Mouse (Mus musculus): ENCODE results near the gene Zranb1.

Gene Zranb1

DNA sequence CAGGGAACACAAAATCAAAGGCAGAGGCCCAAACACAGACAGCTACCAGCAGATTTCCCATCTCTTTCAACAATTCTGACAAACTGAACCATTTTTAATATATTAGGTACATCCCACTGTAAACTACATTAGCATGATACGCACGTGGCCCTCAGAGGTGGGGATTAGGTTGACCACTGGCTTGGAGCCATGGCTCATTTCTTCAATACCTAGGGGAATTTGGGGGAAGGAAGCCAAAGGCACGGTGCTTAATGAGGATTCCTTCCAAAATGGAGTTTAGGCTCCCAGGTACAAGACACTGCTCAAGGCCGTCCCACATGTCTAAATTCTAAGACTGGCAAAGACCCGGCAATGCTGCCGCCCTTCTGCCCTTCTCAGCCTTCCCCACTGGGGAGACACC is 71.3 kb downstream of the Zranb1 start:
- no peak for DNase-seq (ENCODE audit: low read depth)

- DNase-seq (ENCODE audit: low read depth), result peak; percentile 88
Observed at GRCm38 (mm10) chr7:133003421-133003820, 72.5 kb downstream of the Zranb1 start.

- no peak for DNase-seq (ENCODE audit: low read depth)
Observed at GRCm38 (mm10) chr7:133005772-133006171, 74.8 kb downstream of the Zranb1 start.

DNA sequence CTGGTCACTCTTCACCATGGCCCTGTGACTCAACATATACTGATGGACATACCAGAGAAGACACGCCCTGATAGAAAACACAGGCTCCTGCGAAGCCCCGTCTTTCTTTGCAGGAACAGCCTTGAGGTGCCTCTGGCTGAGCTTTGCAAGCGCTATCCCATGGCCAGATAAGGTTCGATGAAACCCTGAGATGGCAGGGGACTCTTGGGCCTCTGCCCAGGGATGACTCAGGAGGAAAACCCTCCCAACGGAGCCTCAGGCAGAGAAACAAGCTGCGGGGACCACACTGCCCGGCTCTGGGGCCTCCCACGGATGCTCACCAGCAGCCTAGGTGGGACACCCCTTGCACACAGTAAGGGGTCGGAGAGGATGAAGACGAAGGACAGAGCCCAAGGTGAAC is 76.4 kb downstream of the Zranb1 start:
- peak; percentile 73 for DNase-seq (ENCODE audit: low read depth)

- no peak for DNase-seq (ENCODE audit: low read depth)
Observed at GRCm38 (mm10) chr7:133008663-133009062, 77.7 kb downstream of the Zranb1 start.

GRCm38 (mm10) chr7:133009676-133010075 is 78.7 kb downstream of the Zranb1 start:
- no peak for DNase-seq (ENCODE audit: low read depth)

GRCm38 (mm10) chr7:133010477-133010876 is 79.5 kb downstream of the Zranb1 start:
- no peak for DNase-seq (ENCODE audit: low read depth)

DNA sequence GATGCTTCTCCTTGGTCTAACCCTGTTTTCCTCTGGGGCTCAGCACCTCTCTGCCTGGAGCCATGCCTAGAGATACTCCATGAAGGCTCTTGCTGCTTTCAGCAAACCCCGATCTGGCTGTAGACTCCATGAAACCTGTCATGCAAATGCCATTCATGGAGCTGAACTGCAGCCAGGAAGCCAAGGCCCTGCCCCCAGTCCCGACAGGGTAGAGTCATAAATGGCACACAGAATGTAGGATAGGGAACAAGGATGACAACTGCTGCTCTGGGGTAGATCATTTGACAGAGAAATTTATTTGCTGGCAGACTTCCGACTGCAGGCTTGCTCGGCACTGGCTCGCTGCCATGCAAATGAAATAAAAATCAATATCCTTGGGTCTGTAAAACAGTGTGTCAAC is 80.2 kb downstream of the Zranb1 start:
- DNase-seq (ENCODE audit: low read depth), result peak; percentile 32

DNA sequence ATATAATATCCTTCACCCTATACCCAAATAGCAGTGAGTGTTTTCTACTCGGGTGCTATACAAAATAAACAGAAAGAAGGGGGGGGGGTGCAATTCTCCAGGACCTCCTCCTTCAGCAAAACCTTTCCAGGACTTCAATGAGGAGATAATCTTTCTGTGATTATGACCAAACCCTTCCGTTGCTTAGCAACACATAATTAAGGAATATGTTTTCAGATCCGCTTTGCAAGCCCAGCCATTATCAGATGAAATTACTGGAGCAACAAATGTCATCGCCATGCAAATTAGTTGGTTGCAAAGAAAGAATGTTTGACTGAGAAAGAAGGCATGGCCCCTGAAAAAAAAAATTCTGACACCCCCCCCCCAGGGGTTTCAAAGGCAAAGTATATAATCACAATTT is 80.7 kb downstream of the Zranb1 start:
- DNase-seq (ENCODE audit: low read depth), result no peak

GRCm38 (mm10) chr7:133012637-133013366 is 81.9 kb downstream of the Zranb1 start:
- peak; percentile 65 for DNase-seq (ENCODE audit: low read depth)

DNA sequence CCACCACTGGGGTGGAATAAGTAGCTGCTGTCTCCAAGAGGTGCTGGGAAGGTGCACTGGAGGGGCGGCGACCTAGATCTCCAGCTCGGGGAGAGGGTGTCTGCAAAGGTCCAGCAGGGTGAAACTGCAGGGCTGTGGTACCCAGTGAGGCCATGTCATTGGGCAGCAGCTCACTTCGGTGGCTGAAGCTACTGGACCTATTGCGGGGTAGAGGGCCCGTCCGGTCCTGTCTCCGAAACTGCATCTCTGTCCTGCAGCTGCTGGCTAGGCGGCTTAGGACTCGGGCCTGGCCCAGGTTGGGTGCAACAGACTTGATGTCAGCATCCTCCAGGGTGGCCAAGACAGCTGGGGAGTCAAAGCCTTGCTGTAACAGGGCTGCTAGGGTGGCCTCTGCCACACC is 83.0 kb downstream of the Zranb1 start:
- no peak for DNase-seq (ENCODE audit: low read depth)

DNA sequence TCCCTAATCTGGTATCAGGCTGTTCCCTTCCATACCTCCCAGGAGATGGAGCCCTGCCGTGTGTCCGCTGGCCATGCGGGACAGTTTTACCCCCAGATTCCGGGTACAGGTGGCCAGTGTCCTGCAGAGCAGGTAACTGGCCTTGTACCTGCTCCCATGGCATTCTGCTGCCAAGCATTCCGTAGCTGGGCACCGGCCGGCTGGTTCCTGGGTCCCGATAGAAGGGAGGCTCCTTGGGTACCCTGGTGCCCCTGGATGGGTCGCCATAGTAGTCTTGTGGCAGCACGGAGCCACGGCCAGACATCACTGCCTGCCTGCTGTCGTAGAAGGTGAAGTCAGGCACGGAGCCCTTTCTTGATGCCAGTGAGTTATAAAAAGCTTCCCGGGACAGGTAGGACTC is 83.7 kb downstream of the Zranb1 start:
- DNase-seq (ENCODE audit: low read depth), result no peak

GRCm38 (mm10) chr7:133015416-133016070 is 84.6 kb downstream of the Zranb1 start:
- no peak for DNase-seq (ENCODE audit: low read depth)

GRCm38 (mm10) chr7:133018961-133019360 is 88.0 kb downstream of the Zranb1 start:
- DNase-seq (ENCODE audit: low read depth), result no peak

DNA sequence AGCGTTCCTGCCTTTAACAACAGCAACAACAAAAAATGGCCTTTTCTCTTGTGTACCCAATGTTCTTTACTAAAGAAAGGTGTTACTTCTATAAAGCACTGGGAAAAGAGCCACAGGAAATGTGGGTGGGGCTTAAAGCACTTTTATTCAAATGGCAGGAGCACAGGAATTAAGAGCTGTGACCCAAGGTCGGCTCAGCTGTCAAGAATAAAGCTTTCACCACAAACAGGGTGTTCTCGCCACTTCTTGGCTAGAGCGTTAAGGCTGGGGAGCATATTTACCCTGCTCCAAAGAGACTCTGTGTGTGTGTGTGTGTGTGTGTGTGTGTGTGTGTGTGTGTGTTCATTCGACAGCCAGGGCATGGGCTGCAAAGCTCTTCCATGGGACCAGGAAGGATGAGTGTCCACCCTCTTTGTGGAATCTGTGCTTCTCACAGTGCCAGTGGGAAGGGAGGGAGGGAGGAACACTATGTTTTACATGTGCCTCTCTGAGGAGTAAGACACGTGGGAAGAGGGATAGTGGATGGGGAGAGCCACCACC is 88.6 kb downstream of the Zranb1 start:
- DNase-seq (ENCODE audit: low read depth), result no peak

DNA sequence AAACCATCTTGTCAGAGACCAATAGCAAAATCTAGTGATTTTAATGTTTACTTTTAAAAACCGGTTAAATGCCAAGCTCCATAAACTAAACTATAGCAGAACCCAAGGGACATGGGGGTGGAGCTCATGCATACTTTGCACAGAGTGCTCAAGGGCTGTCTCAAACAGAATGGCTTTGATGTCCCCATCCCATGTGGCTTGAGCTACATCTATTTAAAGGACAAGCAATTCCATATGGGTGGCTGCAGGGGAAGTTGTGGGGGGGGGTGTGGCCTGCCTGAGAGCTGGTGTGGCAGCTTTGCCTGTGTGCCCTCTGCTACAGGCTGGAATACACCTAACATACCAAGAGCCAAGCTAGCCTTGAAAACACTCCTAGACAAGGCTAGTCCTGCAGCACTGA is 93.8 kb downstream of the Zranb1 start:
- DNase-seq (ENCODE audit: low read depth), result no peak

GRCm38 (mm10) chr7:133027930-133028329 is 97.0 kb downstream of the Zranb1 start:
- no peak for DNase-seq (ENCODE audit: low read depth)

DNA sequence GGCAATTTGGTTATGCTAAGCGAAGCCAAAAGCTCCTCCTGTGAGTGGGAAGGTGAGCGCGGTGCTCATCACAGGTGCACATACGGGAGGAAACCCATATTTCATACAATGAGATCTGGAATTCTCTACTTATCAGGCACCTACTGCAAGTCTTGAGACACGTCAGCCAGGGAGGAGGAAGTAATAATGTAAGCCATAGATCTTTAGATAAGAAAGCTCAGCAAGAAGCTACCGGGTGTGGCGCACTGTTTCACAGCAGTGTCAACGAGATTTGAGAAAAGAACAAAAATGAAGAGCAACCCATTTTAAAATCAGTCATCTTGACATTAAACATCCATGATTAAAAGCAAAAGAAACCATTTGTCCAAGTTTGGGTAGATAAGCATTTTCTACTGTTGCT is 98.1 kb downstream of the Zranb1 start:
- DNase-seq (ENCODE audit: low read depth), result no peak

GRCm38 (mm10) chr7:133029496-133030047 is 98.6 kb downstream of the Zranb1 start:
- no peak for DNase-seq (ENCODE audit: low read depth)

DNA sequence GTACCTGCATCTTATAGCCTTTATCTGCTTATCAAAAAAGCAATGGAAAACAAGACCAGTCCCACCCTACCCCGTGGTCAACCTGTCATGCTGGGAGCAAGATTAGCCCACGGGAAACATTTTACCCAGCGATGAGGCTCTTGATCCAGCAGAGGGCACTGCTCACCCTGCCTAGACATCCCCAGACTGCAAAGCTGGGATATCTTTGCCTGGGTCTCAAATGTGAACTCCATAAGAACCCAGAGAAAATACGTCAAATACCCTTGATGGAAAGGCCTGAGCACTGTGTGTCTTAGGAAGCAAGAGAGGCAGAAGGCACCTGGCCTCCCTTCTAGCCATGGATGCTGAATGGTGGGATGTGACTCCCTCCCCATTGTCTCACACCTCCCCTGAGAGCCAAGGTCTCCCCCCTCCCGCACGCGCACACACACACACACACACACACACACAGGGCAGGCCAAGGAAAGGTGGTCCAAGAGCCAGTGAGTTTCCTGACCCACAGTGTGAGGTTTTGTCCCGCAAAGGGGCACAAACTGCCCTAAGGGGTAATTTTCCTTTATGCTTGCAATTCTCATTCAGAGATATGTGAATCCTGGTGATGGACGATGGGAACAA is 101.8 kb downstream of the Zranb1 start:
- peak; percentile 80 for DNase-seq (ENCODE audit: low read depth)

- no peak for DNase-seq (ENCODE audit: low read depth)
Observed at GRCm38 (mm10) chr7:133035901-133036300, 105.0 kb downstream of the Zranb1 start.

Data from NIH3T3 (cell line).